ENCODE assay signal across 17 mouse cellular contexts in genomic region chr1:34104846-34105245, GRCm38 (mm10).
A peak's percentile ranks its signal among the peaks of the same experiment; 100 is the strongest.
DNase-seq lines count a peak whose midpoint lies in the region; ATAC-seq and TF ChIP-seq lines count a peak whose summit lies in the region.
"Had no signal": no experiment of that assay in that cellular context is flagged by ENCODE, and none has a peak within 500 bp of the region (broad histone marks: within the 10 kb centered on the region; RNA-seq: fewer than 3 reads in every experiment).

No protein-coding gene starts in this region.

- H3K4me1 ChIP-seq in heart, embryonic 11.5 days (ENCODE audit: control insufficient read depth, insufficient read depth, low read length), result peaks cover 36% of the 10 kb centered on the region
- H3K4me1 ChIP-seq in kidney, embryonic 16.5 days (ENCODE audit: insufficient read depth, low read length), result peaks cover 31% of the 10 kb centered on the region
- H3K4me1 ChIP-seq in kidney, adult 2 months (ENCODE audit: control insufficient read depth, insufficient read depth, low read length), result no peaks in the 10 kb centered on the region; the same call in 1 of the 2 replicates
- peaks cover 5% of the 10 kb centered on the region for H3K4me1 ChIP-seq in ES-Bruce4 (ENCODE audit: control insufficient read depth, insufficient read depth, low read length)
- H3K4me1 ChIP-seq in cerebellum, adult 2 months (ENCODE audit: control insufficient read depth, insufficient read depth, low read length), result peaks cover 12% of the 10 kb centered on the region

- DNase-seq in heart, adult 8-10 months (ENCODE audit: low spot score), result no peak
- DNase-seq in kidney, adult 2 months, result no peak
- DNase-seq in ZHBTc4 (ENCODE audit: low read depth, low spot score), result peak; percentile 41
- no peak for DNase-seq in thymus, postnatal 25 days
- DNase-seq in cerebellum, adult 2 months, result no peak
- DNase-seq: adrenal gland, postnatal 25 days; cerebellum, postnatal 14 days; kidney, postnatal 10 days; retina, postnatal 1 day; thymus, adult 2 months had no signal

- no peak overlapping the region for H3K9ac ChIP-seq in heart, embryonic 11.5 days (ENCODE audit: low read depth, low read length)
- 0 out of 2 replicates have a peak overlapping the region, but pooled peaks have one; percentile 6 for H3K9ac ChIP-seq in kidney, embryonic 16.5 days (replicated peaks; ENCODE audit: low read length)
- peak overlapping the region; percentile 1 for H3K9ac ChIP-seq in ES-Bruce4 (ENCODE audit: low read depth, poor library complexity, severe bottlenecking)
- H3K9ac ChIP-seq: embryonic facial prominence, embryonic 12.5 days had no signal

- no peak for ATAC-seq in heart, embryonic 11.5 days (replicated peaks; ENCODE audit: insufficient number of reproducible peaks, low FRiP score, low TSS enrichment)
- peak; percentile 18; the same call in 1 of the 2 replicates for ATAC-seq in kidney, embryonic 16.5 days (ENCODE audit: low FRiP score, low TSS enrichment)
- ATAC-seq: activated CD4-positive, CD25-positive, alpha-beta regulatory T cell, adult 4 months; hindbrain, postnatal 0 days had no signal

- H3K9me3 ChIP-seq in heart, embryonic 11.5 days (replicated peaks; ENCODE audit: control insufficient read depth, low read length), result 0 out of 2 replicates have a peak, but pooled peaks cover 2% of the 10 kb centered on the region
- peaks cover 4% of the 10 kb centered on the region; the same call in 1 of the 2 replicates for H3K9me3 ChIP-seq in kidney, embryonic 16.5 days (ENCODE audit: low read length)
- H3K9me3 ChIP-seq in ES-Bruce4 (replicated peaks; ENCODE audit: control insufficient read depth, insufficient read depth, low read length, poor library complexity, severe bottlenecking), result peaks cover 6% of the 10 kb centered on the region; the same call in 1 of the 2 replicates
- H3K9me3 ChIP-seq: embryonic facial prominence, embryonic 12.5 days had no signal

- no peak overlapping the region for H3K4me3 ChIP-seq in heart, embryonic 11.5 days (ENCODE audit: low read depth, low read length)
- H3K4me3 ChIP-seq in kidney, embryonic 16.5 days (ENCODE audit: low read length), result no peak overlapping the region
- H3K4me3 ChIP-seq in kidney, adult 2 months (ENCODE audit: insufficient read depth, low read depth, low read length), result no peak overlapping the region
- no peak overlapping the region for H3K4me3 ChIP-seq in ES-Bruce4 (ENCODE audit: low read depth, low read length)
- no peak overlapping the region for H3K4me3 ChIP-seq in cerebellum, adult 2 months (replicated peaks; ENCODE audit: insufficient read depth, low read depth, low read length)
- H3K4me3 ChIP-seq: embryonic facial prominence, embryonic 12.5 days; midbrain, embryonic 10.5 days had no signal

- no peaks in the 10 kb centered on the region for H3K36me3 ChIP-seq in heart, embryonic 11.5 days (ENCODE audit: control insufficient read depth, insufficient read depth, low read length)
- 0 out of 2 replicates have a peak, but pooled peaks cover 2% of the 10 kb centered on the region for H3K36me3 ChIP-seq in kidney, embryonic 16.5 days (ENCODE audit: insufficient read depth, low read length)
- H3K36me3 ChIP-seq in kidney, adult 2 months (ENCODE audit: control insufficient read depth, insufficient read depth, low read length), result no peaks in the 10 kb centered on the region
- H3K36me3 ChIP-seq in ES-Bruce4 (ENCODE audit: control insufficient read depth, insufficient read depth, low read length, poor library complexity, severe bottlenecking), result no peaks in the 10 kb centered on the region
- H3K36me3 ChIP-seq: embryonic facial prominence, embryonic 12.5 days; midbrain, embryonic 10.5 days had no signal

- WGBS in heart, embryonic 11.5 days (ENCODE audit: insufficient replicate concordance), result 12% methylated on average over 8 of the region's 8 CpGs
- 15% methylated on average over 8 of the region's 8 CpGs for WGBS in kidney, embryonic 16.5 days
- 41% methylated on average over 8 of the region's 8 CpGs for WGBS in kidney, adult 2 months
- 51% methylated on average over 8 of the region's 8 CpGs for WGBS in cerebellum, adult 2 months

- H3K27me3 ChIP-seq in heart, embryonic 11.5 days (ENCODE audit: control insufficient read depth, insufficient read depth, low read length), result no peaks in the 10 kb centered on the region
- no peaks in the 10 kb centered on the region for H3K27me3 ChIP-seq in kidney, embryonic 16.5 days (ENCODE audit: insufficient read depth, low read length)
- H3K27me3 ChIP-seq in kidney, adult 2 months (replicated peaks; ENCODE audit: control insufficient read depth, insufficient read depth, low read length), result no peaks in the 10 kb centered on the region
- H3K27me3 ChIP-seq in ES-Bruce4 (ENCODE audit: control insufficient read depth, insufficient read depth, low read length, poor library complexity, severe bottlenecking), result no peaks in the 10 kb centered on the region
- no peaks in the 10 kb centered on the region for H3K27me3 ChIP-seq in cerebellum, adult 2 months (ENCODE audit: control insufficient read depth, insufficient read depth, low read length)
- H3K27me3 ChIP-seq: embryonic facial prominence, embryonic 12.5 days had no signal

- no peak for TF ChIP-seq EP300 in ES-Bruce4 (IDR thresholded peaks at IDR 0.05; ENCODE audit: insufficient read depth, low read depth, low read length)

- TF ChIP-seq CTCF in kidney, adult 2 months (conservative IDR thresholded peaks at IDR 0.05; ENCODE audit: insufficient read depth, insufficient read length, low read depth, low read length), result no peak
- TF ChIP-seq CTCF in ES-Bruce4 (IDR thresholded peaks at IDR 0.05; ENCODE audit: low read depth, low read length), result no peak
- no peak for TF ChIP-seq CTCF in cerebellum, adult 2 months (IDR thresholded peaks at IDR 0.05; ENCODE audit: borderline replicate concordance, insufficient read depth, low read depth, low read length)

- no peak for TF ChIP-seq POLR2A in kidney, adult 2 months (IDR thresholded peaks at IDR 0.05; ENCODE audit: low read depth, low read length)
- no peak for TF ChIP-seq POLR2A in ES-Bruce4 (IDR thresholded peaks at IDR 0.05; ENCODE audit: insufficient read depth, low read length)
- no peak for TF ChIP-seq POLR2A in cerebellum, adult 2 months (IDR thresholded peaks at IDR 0.05; ENCODE audit: borderline replicate concordance, insufficient read depth, low read length)

- H3K4me2 ChIP-seq in heart, embryonic 11.5 days, result peak overlapping the region; percentile 37
- H3K4me2 ChIP-seq in kidney, embryonic 16.5 days (replicated peaks; ENCODE audit: low read depth, low read length), result no peak overlapping the region
- H3K4me2 ChIP-seq: embryonic facial prominence, embryonic 12.5 days had no signal

- H3K27ac ChIP-seq in heart, embryonic 11.5 days (ENCODE audit: low read depth, low read length), result peak overlapping the region; percentile 62; the same call in 1 of the 2 replicates
- H3K27ac ChIP-seq in kidney, embryonic 16.5 days (ENCODE audit: low read length), result no peak overlapping the region
- no peak overlapping the region for H3K27ac ChIP-seq in kidney, adult 2 months (ENCODE audit: insufficient read depth, low read depth, low read length)
- peak overlapping the region; percentile 73 for H3K27ac ChIP-seq in ES-Bruce4 (ENCODE audit: insufficient read depth, low read length)
- H3K27ac ChIP-seq in cerebellum, adult 2 months (ENCODE audit: insufficient read depth, low read length), result no peak overlapping the region
- H3K27ac ChIP-seq: embryonic facial prominence, embryonic 12.5 days; hindbrain, postnatal 0 days had no signal

Comparison
In these comparisons a context has a peak if more than half of its experiments do, and no peak if none do; other contexts are left out.
1. H3K27ac ChIP-seq: peak in heart, embryonic 11.5 days (single experiment) and ES-Bruce4 (single experiment); none in kidney, embryonic 16.5 days (single experiment), kidney, adult 2 months (single experiment) and cerebellum, adult 2 months (single experiment).